19 mouse cellular contexts compared by ENCODE assay signal in the genomic region with DNA sequence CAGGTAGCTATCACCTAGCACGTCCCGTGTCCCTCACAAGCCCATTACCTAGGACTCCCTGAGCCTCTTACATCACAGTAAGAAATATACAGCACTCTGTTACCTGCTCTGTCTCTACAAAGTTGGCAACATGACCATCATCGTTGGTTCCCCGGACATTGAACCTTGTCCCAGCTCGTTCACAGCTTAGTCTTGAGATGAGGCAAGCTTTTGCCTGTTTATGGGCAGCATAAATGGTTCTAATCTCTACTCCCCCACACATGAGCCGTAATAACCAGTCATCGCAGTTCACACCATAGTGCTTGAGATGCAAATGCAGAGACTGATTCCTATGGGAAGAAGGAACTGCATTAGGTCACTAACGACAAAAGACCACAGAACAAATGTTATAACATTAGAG. TPM values are rescaled to one million over a fixed set of nuclear protein-coding genes. Genes with fewer than 3 reads are reported as not detected.
DNase-seq lines count a peak whose midpoint lies in the region; ATAC-seq and TF ChIP-seq lines count a peak whose summit lies in the region.
"Had no signal": no experiment of that assay in that cellular context is flagged by ENCODE, and none has a peak within 500 bp of the region (broad histone marks: within the 10 kb centered on the region; RNA-seq: fewer than 3 reads in every experiment).

No protein-coding gene starts in this region.

- H3K4me3 ChIP-seq in heart, embryonic 11.5 days (ENCODE audit: low read depth, low read length) = no peak overlapping the region
- no peak overlapping the region for H3K4me3 ChIP-seq in intestine, postnatal 0 days (ENCODE audit: low read depth, low read length)
- peak overlapping the region; percentile 45 for H3K4me3 ChIP-seq in liver, embryonic 16.5 days (ENCODE audit: low read depth, low read length)
- H3K4me3 ChIP-seq: embryonic facial prominence, embryonic 10.5 days; kidney, embryonic 15.5 days; limb, embryonic 12.5 days; midbrain, embryonic 15.5 days had no signal

- H3K9me3 ChIP-seq in heart, embryonic 11.5 days (replicated peaks; ENCODE audit: control insufficient read depth, low read length) = no peaks in the 10 kb centered on the region
- H3K9me3 ChIP-seq in intestine, postnatal 0 days (ENCODE audit: control insufficient read depth) = no peaks in the 10 kb centered on the region
- no peaks in the 10 kb centered on the region for H3K9me3 ChIP-seq in liver, embryonic 16.5 days (replicated peaks; ENCODE audit: control insufficient read depth, low read length)
- H3K9me3 ChIP-seq: embryonic facial prominence, embryonic 10.5 days; kidney, embryonic 15.5 days; limb, embryonic 12.5 days; midbrain, embryonic 15.5 days had no signal

- peak overlapping the region; percentile 41 for H3K4me2 ChIP-seq in heart, embryonic 11.5 days
- H3K4me2 ChIP-seq in intestine, postnatal 0 days (replicated peaks; ENCODE audit: low read depth) = no peak overlapping the region
- peak overlapping the region; percentile 51 for H3K4me2 ChIP-seq in liver, embryonic 16.5 days (ENCODE audit: low read depth, low read length)
- H3K4me2 ChIP-seq: hindbrain, embryonic 14.5 days; kidney, embryonic 15.5 days; limb, embryonic 12.5 days; midbrain, embryonic 15.5 days had no signal

- H3K27me3 ChIP-seq in heart, embryonic 11.5 days (ENCODE audit: control insufficient read depth, insufficient read depth, low read length) = no peaks in the 10 kb centered on the region
- no peaks in the 10 kb centered on the region for H3K27me3 ChIP-seq in intestine, postnatal 0 days (replicated peaks; ENCODE audit: control insufficient read depth, insufficient read depth, low read length)
- H3K27me3 ChIP-seq in liver, embryonic 16.5 days (ENCODE audit: control insufficient read depth, insufficient read depth, low read depth, low read length) = no peaks in the 10 kb centered on the region
- H3K27me3 ChIP-seq: kidney, embryonic 15.5 days; limb, embryonic 12.5 days; midbrain, embryonic 15.5 days had no signal

- peaks cover 2% of the 10 kb centered on the region; the same call in 1 of the 2 replicates for H3K36me3 ChIP-seq in heart, embryonic 11.5 days (ENCODE audit: control insufficient read depth, insufficient read depth, low read length)
- peaks cover 23% of the 10 kb centered on the region; the same call in 1 of the 2 replicates for H3K36me3 ChIP-seq in intestine, postnatal 0 days (ENCODE audit: control insufficient read depth, insufficient read depth)
- peaks cover 17% of the 10 kb centered on the region; the same call in 1 of the 2 replicates for H3K36me3 ChIP-seq in liver, embryonic 16.5 days (ENCODE audit: control insufficient read depth, insufficient read depth)

- no peak for ATAC-seq in heart, embryonic 11.5 days (replicated peaks; ENCODE audit: insufficient number of reproducible peaks, low FRiP score, low TSS enrichment)
- peak; percentile 96 for ATAC-seq in intestine, postnatal 0 days
- peak; percentile 58 for ATAC-seq in liver, embryonic 16.5 days (ENCODE audit: low read depth)
- ATAC-seq: CD4-positive, CD25-positive, alpha-beta regulatory T cell, adult 4 months; midbrain, embryonic 15.5 days had no signal

- 83% methylated on average over 8 of the region's 8 CpGs for WGBS in heart, embryonic 11.5 days (ENCODE audit: insufficient replicate concordance)
- 51% methylated on average over 8 of the region's 8 CpGs for WGBS in intestine, postnatal 0 days
- WGBS in liver, embryonic 16.5 days (ENCODE audit: insufficient replicate concordance) = 66% methylated on average over 8 of the region's 8 CpGs

- no peak overlapping the region for H3K9ac ChIP-seq in heart, embryonic 11.5 days (ENCODE audit: low read depth, low read length)
- no peak overlapping the region for H3K9ac ChIP-seq in intestine, postnatal 0 days (ENCODE audit: low read depth, low read length)
- H3K9ac ChIP-seq in liver, embryonic 16.5 days (ENCODE audit: low read depth, low read length) = peak overlapping the region; percentile 31
- H3K9ac ChIP-seq: hindbrain, embryonic 14.5 days; kidney, embryonic 15.5 days; limb, embryonic 12.5 days; midbrain, embryonic 15.5 days had no signal

- DNase-seq in heart, adult 18-20 months = no peak
- DNase-seq in c-Kit-positive CD71-positive TER-119-positive erythroid progenitor cells, embryonic 14.5 days (ENCODE audit: low spot score) = peak; percentile 35
- no peak for DNase-seq in urinary bladder, postnatal 14 days (ENCODE audit: low spot score)
- DNase-seq in cerebellum, postnatal 4 days (ENCODE audit: low spot score in 2 of 2) = no peak
- DNase-seq in testis, postnatal 10 days (ENCODE audit: low spot score) = no peak
- DNase-seq: cerebellum, adult 11-12 months; cerebellum, postnatal 36 days; heart, postnatal 10 days; retina, postnatal 1 day; thymus, adult 2 months had no signal

- H3K27ac ChIP-seq in heart, embryonic 11.5 days (ENCODE audit: low read depth, low read length) = no peak overlapping the region
- H3K27ac ChIP-seq in intestine, postnatal 0 days (ENCODE audit: low read depth, low read length) = no peak overlapping the region; the same call in 1 of the 2 replicates
- H3K27ac ChIP-seq in liver, embryonic 16.5 days (ENCODE audit: low read length) = peak overlapping the region; percentile 86
- H3K27ac ChIP-seq: embryonic facial prominence, embryonic 10.5 days; hindbrain, embryonic 14.5 days; kidney, embryonic 15.5 days; limb, embryonic 12.5 days; midbrain, embryonic 15.5 days had no signal

- no peak for TF ChIP-seq CTCF in intestine, postnatal 0 days (IDR thresholded peaks at IDR 0.05; ENCODE audit: low read depth)

- H3K4me1 ChIP-seq in heart, embryonic 11.5 days (ENCODE audit: control insufficient read depth, insufficient read depth, low read length) = no peaks in the 10 kb centered on the region
- no peaks in the 10 kb centered on the region for H3K4me1 ChIP-seq in intestine, postnatal 0 days (replicated peaks; ENCODE audit: control insufficient read depth, insufficient read depth, low read length)
- peaks cover 13% of the 10 kb centered on the region for H3K4me1 ChIP-seq in liver, embryonic 16.5 days (ENCODE audit: control insufficient read depth, low read depth, low read length)
- H3K4me1 ChIP-seq: embryonic facial prominence, embryonic 10.5 days; kidney, embryonic 15.5 days; limb, embryonic 12.5 days; midbrain, embryonic 15.5 days had no signal

RNA-seq across cellular contexts. Expression of gene Synj1, which starts 23.1 kb away (rescaled TPM):
- 15.2 and 22.1 TPM in 2 replicates for polyA plus RNA-seq in heart, embryonic 11.5 days (2014; fragmentation: Nextera tagmentation; extraction: Ambion mirVana)
- total RNA-seq in heart, adult 18-20 months (2021) = 10 to 100 TPM; 28.4 to 33.6 TPM
- 15.8 and 16.6 TPM in 2 replicates for polyA plus RNA-seq in intestine, postnatal 0 days (2015; fragmentation: Nextera tagmentation; extraction: Ambion mirVana)
- polyA plus RNA-seq in liver, embryonic 16.5 days (2015; fragmentation: Nextera tagmentation; extraction: Ambion mirVana) = 20.4 and 23.8 TPM in 2 replicates

RNA-seq across cellular contexts. Expression of gene Cfap298, which starts 53.1 kb away (rescaled TPM):
- polyA plus RNA-seq in heart, embryonic 11.5 days (2014; fragmentation: Nextera tagmentation; extraction: Ambion mirVana) = 47.0 and 51.7 TPM in 2 replicates
- total RNA-seq in heart, adult 18-20 months (2021) = 10 to 100 TPM; 25.8 to 30.1 TPM
- 20.1 and 22.1 TPM in 2 replicates for polyA plus RNA-seq in intestine, postnatal 0 days (2015; fragmentation: Nextera tagmentation; extraction: Ambion mirVana)
- polyA plus RNA-seq in liver, embryonic 16.5 days (2015; fragmentation: Nextera tagmentation; extraction: Ambion mirVana) = 16.1 and 16.6 TPM in 2 replicates

RNA-seq across cellular contexts. Expression of gene Paxbp1, which starts 56.3 kb away (rescaled TPM):
- 55.5 and 56.4 TPM in 2 replicates for polyA plus RNA-seq in heart, embryonic 11.5 days (2014; fragmentation: Nextera tagmentation; extraction: Ambion mirVana)
- total RNA-seq in heart, adult 18-20 months (2021) = 10 to 100 TPM; 11.3 to 12.4 TPM
- polyA plus RNA-seq in intestine, postnatal 0 days (2015; fragmentation: Nextera tagmentation; extraction: Ambion mirVana) = 17.3 and 19.1 TPM in 2 replicates
- 15.4 and 18.3 TPM in 2 replicates for polyA plus RNA-seq in liver, embryonic 16.5 days (2015; fragmentation: Nextera tagmentation; extraction: Ambion mirVana)
